Mouse (Mus musculus) heart, postnatal 0 days (tissue): ENCODE results near the gene Tex44. TPM values are rescaled to one million over a fixed set of nuclear protein-coding genes. Genes with fewer than 3 reads are reported as not detected.

Experiments
- ATAC-seq: fragments of 200-750 bp; cut with Nextera tagmentation; 2 replicates; pipeline ENCODE4 v1.8.0; 2017; ENCODE audit warnings: low read depth, moderate number of reproducible peaks, moderate library complexity; ENCODE audit not compliant: insufficient read depth
- DNase-seq: peaks from one replicate; pipeline ENCODE4 v3.0.0-alpha.2; 2016; ENCODE audit warnings: low spot score
- H3K27ac ChIP-seq: fragments of 300-500 bp; sonication (generic); 2 replicates; pipeline ENCODE4 v1.5.1; 2014; ENCODE audit warnings: low read depth, mild to moderate bottlenecking
- H3K27me3 ChIP-seq: fragments of 300-500 bp; sonication (generic); 2 replicates; pipeline ENCODE4 v1.6.1; 2014; ENCODE audit warnings: low read length, mixed read lengths; ENCODE audit not compliant: control insufficient read depth, insufficient read depth
- H3K36me3 ChIP-seq: fragments of 300-500 bp; sonication (generic); replicated peaks from 2 replicates; pipeline ENCODE4 v1.6.1; 2014; ENCODE audit warnings: low read length, mixed read lengths; ENCODE audit not compliant: control insufficient read depth, insufficient read depth
- H3K4me1 ChIP-seq: fragments of 300-500 bp; sonication (generic); 2 replicates; pipeline ENCODE4 v1.6.1; 2014; ENCODE audit warnings: antibody characterized with exemption; ENCODE audit not compliant: control insufficient read depth, insufficient read depth
- H3K4me2 ChIP-seq: fragments of 300-500 bp; sonication (generic); 2 replicates; pipeline ENCODE4 v1.6.1; 2014; ENCODE audit warnings: low read depth, mild to moderate bottlenecking, low read length, moderate library complexity
- H3K4me3 ChIP-seq: fragments of 300-500 bp; sonication (generic); 2 replicates; pipeline ENCODE4 v1.5.1; 2014; ENCODE audit warnings: low read depth, low read length
- H3K9ac ChIP-seq: fragments of 300-500 bp; sonication (generic); replicated peaks from 2 replicates; pipeline ENCODE4 v1.6.1; 2014; ENCODE audit warnings: low read depth, low read length, mixed read lengths
- H3K9me3 ChIP-seq: fragments of 300-500 bp; sonication (generic); replicated peaks from 2 replicates; pipeline ENCODE4 v1.6.1; 2016; ENCODE audit warnings: low read length; ENCODE audit not compliant: control insufficient read depth
- CTCF ChIP-seq: IDR thresholded peaks from 2 replicates; pipeline ENCODE4 v1.5.1; 2016; ENCODE audit warnings: antibody characterized with exemption, control low read depth, low read depth
- EP300 ChIP-seq: IDR thresholded peaks from 2 replicates; pipeline ENCODE4 v1.6.1; 2016; ENCODE audit warnings: antibody characterized with exemption, low read depth
- WGBS: fragments of 180-500 bp; shearing (Covaris S2); extraction: QIAGEN DNeasy Blood & Tissue Kit; methylation state at CpG from one replicate; pipeline ENCODE4 v1.1.7; 2014; 5-methylcytosine and 5-hydroxymethylcytosine counted together
- polyA plus RNA-seq: library from polyadenylated mRNA; unstranded; fragments of >200 nt; fragmentation: Nextera tagmentation; extraction: Ambion mirVana; gene quantifications from 2 replicates; pipeline ENCODE4 v1.2.1, GENCODE M21; 2015
- total RNA-seq: library from RNA; depleted of rRNA; stranded (reverse); fragments of >200 nt; gene quantifications from 2 replicates; pipeline ENCODE4 v1.2.3, GENCODE M21; 2014; ENCODE audit warnings: low replicate concordance

Tex44 gene
- total and polyA plus RNA-seq, 2 experiments from 2014 or later: not detected

DNA sequence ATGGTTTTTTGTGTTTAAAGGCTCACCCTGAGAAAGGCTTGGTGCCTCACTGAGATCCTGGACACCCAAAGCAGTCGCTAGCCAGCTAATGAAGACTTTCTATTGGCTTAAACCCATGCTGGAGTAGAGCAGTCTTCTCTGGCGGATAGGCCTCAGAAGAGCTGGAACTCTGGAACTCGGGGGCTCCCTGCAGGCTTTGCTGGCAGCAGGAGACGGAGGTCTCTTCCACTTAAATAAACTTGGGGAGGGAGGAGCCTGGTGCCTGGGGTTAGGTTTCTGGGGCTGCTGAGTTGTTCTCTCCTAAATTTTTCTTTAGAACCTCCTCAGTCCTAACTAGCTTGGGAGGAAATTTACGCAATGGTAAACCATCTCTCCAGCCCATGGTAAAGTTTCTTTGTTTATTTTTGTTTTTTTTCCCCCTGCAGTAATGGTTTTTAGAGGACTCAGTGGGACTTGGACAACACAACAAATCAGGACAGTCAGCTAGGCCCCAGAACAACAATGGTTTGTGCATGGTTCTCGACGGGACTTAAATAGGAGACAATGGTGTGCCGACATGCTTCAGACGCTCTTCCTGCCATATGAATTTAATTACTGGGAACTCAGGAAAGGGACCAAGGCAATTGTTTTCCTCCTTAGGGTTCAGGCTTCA is 38.2 kb downstream of the Tex44 start:
- ATAC-seq (0 out of 2 replicates have a peak, but pooled peaks have one; percentile 31), DNase-seq (no peak)
- Histone ChIP-seq H3K36me3 (no peaks in the 10 kb centered on the region), H3K4me3 (no peak overlapping the region), H3K27ac (peak overlapping the region; percentile 83), H3K4me2 (no peak overlapping the region), H3K9me3 (no peaks in the 10 kb centered on the region), H3K27me3 (no peaks in the 10 kb centered on the region), H3K4me1 (0 out of 2 replicates have a peak, but pooled peaks cover 4% of the 10 kb centered on the region), H3K9ac (no peak overlapping the region; the same call in 1 of the 2 replicates)
- no peak for TF ChIP-seq CTCF
- 61% methylated on average over 9 of the region's 9 CpGs for WGBS

DNA sequence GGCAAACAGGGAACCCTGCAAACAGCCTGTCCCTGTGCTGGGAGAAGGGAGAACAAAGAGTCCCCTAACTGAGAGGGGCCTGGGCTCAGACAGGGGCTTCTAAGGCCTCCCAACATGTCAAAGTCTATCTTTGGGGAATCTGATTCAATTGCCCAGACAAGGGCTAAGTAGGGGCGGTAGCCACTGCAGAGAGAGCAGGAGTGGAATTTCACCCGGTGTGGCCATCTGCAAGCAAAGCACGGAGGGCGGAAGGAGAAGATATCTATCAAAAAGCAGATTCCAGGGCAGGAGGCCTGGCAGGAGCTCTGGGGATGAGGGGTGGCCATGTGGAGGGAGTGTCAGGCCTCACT is 38.7 kb downstream of the Tex44 start:
- no peaks in the 10 kb centered on the region for H3K9me3 ChIP-seq
- H3K36me3 ChIP-seq: no peaks in the 10 kb centered on the region
- H3K4me3 ChIP-seq: no peak overlapping the region
- peaks cover 4% of the 10 kb centered on the region; the same call in 1 of the 2 replicates for H3K4me1 ChIP-seq
- ATAC-seq (no peak), DNase-seq (no peak)
- WGBS: 32% methylated on average over 4 of the region's 4 CpGs
- no peak overlapping the region for H3K4me2 ChIP-seq
- no peaks in the 10 kb centered on the region for H3K27me3 ChIP-seq
- H3K27ac ChIP-seq: peak overlapping the region; percentile 83
- TF ChIP-seq CTCF (no peak), EP300 (no peak)
- H3K9ac ChIP-seq: no peak overlapping the region; the same call in 1 of the 2 replicates

DNA sequence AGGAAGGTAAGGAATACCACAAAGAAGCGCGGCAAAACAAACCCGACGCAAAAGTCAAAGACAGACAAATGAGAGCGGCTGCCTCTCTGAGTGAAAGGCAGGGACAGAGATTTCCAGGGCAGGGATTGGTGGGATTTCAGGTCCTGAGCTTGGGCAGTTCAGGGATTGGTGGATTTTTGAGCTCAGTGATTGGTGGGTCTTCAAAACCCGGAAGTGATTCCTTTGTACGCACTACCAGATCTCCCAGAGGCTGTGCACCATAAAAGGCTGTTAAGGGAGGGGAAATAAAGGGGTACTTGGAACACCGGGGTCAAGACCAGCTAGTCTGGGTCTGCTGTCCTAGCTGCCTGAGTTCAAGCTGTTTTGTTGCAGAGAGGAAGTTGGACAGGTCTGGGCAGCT is 41.3 kb downstream of the Tex44 start:
- Histone ChIP-seq H3K4me2 (no peak overlapping the region), H3K9me3 (no peaks in the 10 kb centered on the region), H3K27me3 (no peaks in the 10 kb centered on the region), H3K36me3 (no peaks in the 10 kb centered on the region), H3K9ac (no peak overlapping the region), H3K4me1 (peaks cover 15% of the 10 kb centered on the region), H3K4me3 (no peak overlapping the region), H3K27ac (no peak overlapping the region)
- ATAC-seq (no peak), DNase-seq (no peak)
- WGBS: 85% methylated on average over 8 of the region's 8 CpGs
- TF ChIP-seq CTCF (no peak), EP300 (no peak)

DNA sequence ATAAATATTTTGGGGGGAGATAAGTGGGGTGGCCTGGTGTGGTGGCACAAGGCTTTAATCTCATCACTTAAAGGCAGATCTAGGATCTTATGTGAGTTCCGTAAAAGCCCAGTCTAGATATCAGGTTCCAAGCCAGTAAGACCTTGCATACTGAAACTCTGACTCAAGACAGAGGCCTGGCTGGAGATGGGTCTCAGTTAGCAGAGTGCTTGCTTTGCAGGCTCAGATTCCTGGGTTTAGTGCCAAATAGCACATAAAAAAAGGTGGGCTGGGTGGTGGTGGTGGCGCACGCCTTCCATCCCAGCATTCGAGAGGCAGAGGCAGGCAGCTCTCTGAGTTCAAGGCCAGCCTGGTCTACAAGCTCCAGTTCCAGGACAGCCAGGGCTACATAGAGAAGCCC is 43.7 kb downstream of the Tex44 start:
- DNase-seq (no peak), ATAC-seq (no peak)
- Histone ChIP-seq H3K9ac (0 out of 2 replicates have a peak overlapping the region, but pooled peaks have one; percentile 26), H3K36me3 (no peaks in the 10 kb centered on the region), H3K27ac (peak overlapping the region; percentile 95), H3K4me1 (peaks cover 21% of the 10 kb centered on the region), H3K4me3 (no peak overlapping the region), H3K9me3 (no peaks in the 10 kb centered on the region), H3K4me2 (no peak overlapping the region), H3K27me3 (no peaks in the 10 kb centered on the region)
- TF ChIP-seq EP300 (no peak), CTCF (no peak)
- WGBS: 92% methylated on average over 4 of the region's 4 CpGs

DNA sequence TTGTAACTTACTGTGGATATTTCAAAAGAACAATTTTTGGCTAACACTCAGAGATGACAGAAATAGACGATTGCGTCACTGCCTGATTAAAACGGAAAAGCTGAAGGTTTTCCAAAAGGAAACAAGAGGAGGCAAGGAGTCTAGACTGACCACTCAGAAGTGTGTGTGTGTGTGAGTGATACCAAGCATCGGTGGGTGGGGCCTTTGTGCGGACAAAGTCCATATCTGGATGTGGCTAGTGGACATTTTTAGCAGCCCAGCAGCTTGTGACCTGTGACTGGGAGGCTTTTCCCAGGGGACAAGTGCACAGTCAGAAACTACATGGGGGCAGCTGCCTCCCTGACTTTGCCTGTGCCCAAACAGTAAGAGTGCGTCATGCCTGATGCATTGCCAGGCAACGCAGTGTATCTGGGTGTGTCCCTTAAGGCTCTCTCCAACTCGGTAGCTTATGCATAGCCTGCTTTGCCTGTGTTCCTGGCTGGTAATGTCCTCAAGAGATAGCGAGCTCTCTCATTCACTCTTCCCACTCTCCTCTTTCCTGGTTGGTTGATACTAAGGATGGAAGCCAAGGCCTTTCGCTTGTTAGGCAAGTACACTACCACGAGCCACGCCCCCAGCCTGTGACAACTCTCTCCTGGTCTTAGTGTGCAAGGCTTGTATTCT is 44.5 kb downstream of the Tex44 start:
- no peak overlapping the region for H3K4me3 ChIP-seq
- H3K27me3 ChIP-seq: no peaks in the 10 kb centered on the region
- H3K9me3 ChIP-seq: no peaks in the 10 kb centered on the region
- ATAC-seq: peak; percentile 87
- H3K27ac ChIP-seq: peak overlapping the region; percentile 95
- H3K36me3 ChIP-seq: no peaks in the 10 kb centered on the region
- TF ChIP-seq EP300: peak; percentile 93
- TF ChIP-seq CTCF: no peak
- peaks cover 20% of the 10 kb centered on the region for H3K4me1 ChIP-seq
- peak overlapping the region; percentile 1; the same call in 1 of the 2 replicates for H3K9ac ChIP-seq
- H3K4me2 ChIP-seq: peak overlapping the region; percentile 21
- peak; percentile 97 for DNase-seq
- WGBS: 4% methylated on average over 12 of the region's 12 CpGs
